Mouse (Mus musculus) liver, postnatal 0 days (tissue): Measurements from ENCODE around the gene Dsn1. TPM values are rescaled to one million over a fixed set of nuclear protein-coding genes. Genes with fewer than 3 reads are reported as not detected.

Experiments used
- ATAC-seq: fragments of 200-750 bp; cut with Nextera tagmentation; 2 replicates; pipeline ENCODE4 v1.8.0; 2017; ENCODE audit warnings: mild to moderate bottlenecking, moderate library complexity
- DNase-seq: peaks from one replicate; pipeline ENCODE4 v3.0.0-alpha.2; 2016
- H3K27ac ChIP-seq: fragments of 300-500 bp; sonication (generic); 2 replicates; pipeline ENCODE4 v1.5.1; 2014; ENCODE audit warnings: antibody characterized with exemption, moderate library complexity, mild to moderate bottlenecking, low read depth
- H3K27me3 ChIP-seq: fragments of 300-500 bp; sonication (generic); 2 replicates; pipeline ENCODE4 v1.6.1; 2014; ENCODE audit warnings: low read length, control low read depth, mixed read lengths; ENCODE audit not compliant: insufficient read depth
- H3K36me3 ChIP-seq: fragments of 300-500 bp; sonication (generic); replicated peaks from 2 replicates; pipeline ENCODE4 v1.6.1; 2014; ENCODE audit warnings: mild to moderate bottlenecking, control low read depth, low read length, moderate library complexity, mixed read lengths; ENCODE audit not compliant: insufficient read depth
- H3K4me1 ChIP-seq: fragments of 300-500 bp; sonication (generic); 2 replicates; pipeline ENCODE4 v1.6.1; 2014; ENCODE audit warnings: antibody characterized with exemption, mild to moderate bottlenecking, control low read depth; ENCODE audit not compliant: insufficient read depth
- H3K4me2 ChIP-seq: fragments of 300-500 bp; sonication (generic); 2 replicates; pipeline ENCODE4 v1.6.1; 2014; ENCODE audit warnings: low read depth, mild to moderate bottlenecking, low read length, moderate library complexity, mixed read lengths
- H3K4me3 ChIP-seq: fragments of 300-500 bp; sonication (generic); 2 replicates; pipeline ENCODE4 v1.5.1; 2014; ENCODE audit warnings: low read depth, low read length
- H3K9ac ChIP-seq: fragments of 300-500 bp; sonication (generic); replicated peaks from 2 replicates; pipeline ENCODE4 v1.6.1; 2014; ENCODE audit warnings: mild to moderate bottlenecking, moderate library complexity
- H3K9me3 ChIP-seq: fragments of 300-500 bp; sonication (generic); 2 replicates; pipeline ENCODE4 v1.6.1; 2016; ENCODE audit warnings: mild to moderate bottlenecking, control low read depth, low read length, mixed read lengths
- CTCF ChIP-seq: sonication (generic); IDR thresholded peaks from 2 replicates; pipeline ENCODE4 v1.5.1; 2016; ENCODE audit warnings: antibody characterized with exemption, low read depth
- EP300 ChIP-seq: IDR thresholded peaks from 2 replicates; pipeline ENCODE4 v1.6.1; 2016; ENCODE audit warnings: antibody characterized with exemption, low read depth, mild to moderate bottlenecking
- WGBS: fragments of 180-500 bp; shearing (Covaris S2); extraction: QIAGEN DNeasy Blood & Tissue Kit; methylation state at CpG from one replicate; pipeline ENCODE4 v1.1.7; 2014; ENCODE audit not compliant: insufficient replicate concordance; 5-methylcytosine and 5-hydroxymethylcytosine counted together
- polyA plus RNA-seq: library from polyadenylated mRNA; unstranded; fragments of >200 nt; fragmentation: Nextera tagmentation; extraction: Ambion mirVana; gene quantifications from 2 replicates; pipeline ENCODE4 v1.2.1, GENCODE M21; 2015

Dsn1 gene
- polyA plus RNA-seq, 1 experiment from 2014 or later = 14.0 TPM

DNA sequence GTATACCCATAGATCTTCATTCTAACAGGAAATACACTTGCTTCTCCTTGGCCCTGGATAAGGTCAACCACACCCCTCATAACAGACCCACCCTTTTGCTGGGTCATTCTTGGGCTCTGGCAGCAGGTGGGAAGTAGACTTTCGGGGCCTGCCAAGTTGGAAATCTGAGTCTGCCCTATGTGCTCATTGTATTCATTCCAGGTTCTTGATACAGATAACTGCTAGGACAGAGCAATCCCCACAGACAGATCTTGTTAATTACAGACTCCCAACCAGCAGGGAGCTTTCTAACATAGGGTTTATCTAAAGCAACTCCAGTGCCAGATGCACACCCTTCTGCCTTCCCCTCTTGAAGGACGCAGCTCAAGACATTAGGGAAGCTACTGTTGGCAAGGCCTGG is 24.1 kb downstream of the Dsn1 start:
- no peak overlapping the region for H3K4me3 ChIP-seq
- peak overlapping the region; percentile 50 for H3K4me2 ChIP-seq
- TF ChIP-seq EP300 (0 out of 2 replicates have a peak, but pooled peaks have one; percentile 29), CTCF (no peak)
- DNase-seq (peak; percentile 39), ATAC-seq (peak; percentile 93)
- H3K9me3 ChIP-seq = no peaks in the 10 kb centered on the region
- H3K9ac ChIP-seq = no peak overlapping the region
- WGBS = 48% methylated on average over 2 of the region's 2 CpGs
- peak overlapping the region; percentile 69 for H3K27ac ChIP-seq
- H3K27me3 ChIP-seq = no peaks in the 10 kb centered on the region
- H3K4me1 ChIP-seq = peaks cover 14% of the 10 kb centered on the region
- no peaks in the 10 kb centered on the region for H3K36me3 ChIP-seq

DNA sequence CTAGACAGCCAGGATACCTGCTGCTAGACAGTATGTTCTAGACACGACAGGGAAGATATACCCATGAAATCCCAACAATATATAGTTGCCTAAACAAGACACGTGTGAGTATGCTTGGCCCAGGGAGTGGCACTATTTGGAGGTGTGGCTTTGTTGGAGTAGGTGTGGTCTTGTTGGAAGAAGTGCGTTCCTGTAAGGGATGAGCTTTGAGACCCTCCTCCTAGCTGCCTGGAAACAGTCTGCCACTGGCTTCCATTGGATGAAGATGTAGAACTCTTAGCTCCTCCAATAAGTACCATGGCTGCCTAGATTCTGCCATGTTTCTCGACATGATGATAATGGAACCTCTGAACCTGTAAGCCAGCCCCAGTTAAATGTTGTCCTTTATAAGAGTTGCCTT is 25.7 kb downstream of the Dsn1 start:
- DNase-seq (no peak), ATAC-seq (no peak)
- Histone ChIP-seq H3K4me2 (no peak overlapping the region), H3K27ac (no peak overlapping the region), H3K27me3 (no peaks in the 10 kb centered on the region), H3K9ac (no peak overlapping the region), H3K4me3 (no peak overlapping the region), H3K36me3 (no peaks in the 10 kb centered on the region), H3K9me3 (no peaks in the 10 kb centered on the region), H3K4me1 (peaks cover 14% of the 10 kb centered on the region)
- 71% methylated on average over 4 of the region's 4 CpGs for WGBS
- no peak for TF ChIP-seq EP300
- no peak for TF ChIP-seq CTCF

DNA sequence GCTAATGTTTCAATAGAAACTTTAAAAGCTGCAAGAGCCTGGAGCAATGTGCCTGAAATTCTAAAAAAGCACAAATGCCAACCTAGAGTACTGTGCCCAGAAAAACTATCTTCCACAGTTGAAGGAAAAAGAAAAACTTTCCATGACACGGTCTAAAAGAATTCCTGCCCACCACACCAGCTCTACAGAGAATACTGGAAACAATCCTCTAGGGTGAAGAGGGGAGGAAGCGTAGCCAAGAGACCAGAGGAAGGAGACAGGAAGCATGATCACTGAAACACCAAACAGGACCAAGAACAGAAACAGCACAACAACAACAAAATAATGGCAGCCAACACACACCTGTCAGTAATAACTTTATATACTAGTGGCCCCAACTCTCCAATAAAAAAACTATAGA is 26.9 kb downstream of the Dsn1 start:
- no peaks in the 10 kb centered on the region for H3K9me3 ChIP-seq
- H3K4me3 ChIP-seq = no peak overlapping the region
- DNase-seq = no peak
- peaks cover 14% of the 10 kb centered on the region for H3K4me1 ChIP-seq
- H3K4me2 ChIP-seq = no peak overlapping the region
- ATAC-seq = no peak
- TF ChIP-seq EP300 = no peak
- H3K36me3 ChIP-seq = no peaks in the 10 kb centered on the region
- WGBS = 65% methylated on average over 2 of the region's 2 CpGs
- H3K27me3 ChIP-seq = no peaks in the 10 kb centered on the region
- no peak overlapping the region for H3K27ac ChIP-seq
- H3K9ac ChIP-seq = no peak overlapping the region

DNA sequence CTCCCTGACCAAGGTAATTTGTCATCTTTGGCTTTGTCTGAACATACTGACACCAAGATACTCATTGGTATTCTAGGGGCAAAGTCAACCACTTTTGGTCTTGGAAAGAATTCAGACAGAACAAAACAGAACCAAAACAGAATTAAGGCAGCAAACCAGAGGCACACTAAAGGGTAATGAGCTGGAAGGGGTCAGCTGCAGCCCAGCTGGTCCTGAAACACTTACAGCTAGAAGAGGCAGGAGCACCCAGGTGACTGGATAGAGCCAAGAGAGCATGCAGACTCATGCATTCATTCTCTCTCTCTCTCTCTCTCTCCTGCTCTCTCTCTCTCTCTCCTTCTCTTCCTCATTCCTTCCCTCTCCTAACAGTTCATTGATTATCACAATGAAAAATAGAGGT is 30.2 kb downstream of the Dsn1 start:
- Histone ChIP-seq H3K9me3 (no peaks in the 10 kb centered on the region), H3K4me3 (no peak overlapping the region), H3K9ac (no peak overlapping the region), H3K4me1 (peaks cover 4% of the 10 kb centered on the region; the same call in 1 of the 2 replicates), H3K36me3 (no peaks in the 10 kb centered on the region), H3K4me2 (no peak overlapping the region), H3K27ac (no peak overlapping the region), H3K27me3 (no peaks in the 10 kb centered on the region)
- DNase-seq (no peak), ATAC-seq (no peak)
- TF ChIP-seq EP300 = no peak
- TF ChIP-seq CTCF = no peak

DNA sequence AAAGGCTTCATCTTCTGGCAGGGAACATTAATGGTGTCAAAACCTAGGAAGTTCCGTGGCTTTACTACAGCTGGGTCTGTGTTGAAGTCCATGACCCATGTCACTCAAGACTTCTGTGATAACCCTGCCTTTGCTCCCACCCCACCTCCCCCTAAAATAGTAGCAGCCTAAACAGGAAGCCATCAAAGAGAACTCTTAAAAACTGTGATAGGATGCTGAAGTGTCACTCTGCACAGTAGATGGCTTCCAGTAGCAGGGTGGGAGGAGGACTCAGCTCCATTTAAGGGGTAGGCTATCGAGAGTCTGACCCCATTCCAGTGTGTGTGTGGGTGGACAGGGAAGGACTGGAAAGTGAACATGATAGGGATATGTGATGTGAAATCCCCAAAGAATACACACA is 32.0 kb downstream of the Dsn1 start:
- DNase-seq (no peak), ATAC-seq (no peak)
- Histone ChIP-seq H3K9me3 (no peaks in the 10 kb centered on the region), H3K4me2 (no peak overlapping the region), H3K4me3 (no peak overlapping the region), H3K36me3 (no peaks in the 10 kb centered on the region), H3K4me1 (no peaks in the 10 kb centered on the region), H3K27me3 (no peaks in the 10 kb centered on the region), H3K9ac (no peak overlapping the region), H3K27ac (no peak overlapping the region)
- WGBS = 43% methylated on average over 2 of the region's 2 CpGs
- no peak for TF ChIP-seq EP300
- no peak for TF ChIP-seq CTCF

DNA sequence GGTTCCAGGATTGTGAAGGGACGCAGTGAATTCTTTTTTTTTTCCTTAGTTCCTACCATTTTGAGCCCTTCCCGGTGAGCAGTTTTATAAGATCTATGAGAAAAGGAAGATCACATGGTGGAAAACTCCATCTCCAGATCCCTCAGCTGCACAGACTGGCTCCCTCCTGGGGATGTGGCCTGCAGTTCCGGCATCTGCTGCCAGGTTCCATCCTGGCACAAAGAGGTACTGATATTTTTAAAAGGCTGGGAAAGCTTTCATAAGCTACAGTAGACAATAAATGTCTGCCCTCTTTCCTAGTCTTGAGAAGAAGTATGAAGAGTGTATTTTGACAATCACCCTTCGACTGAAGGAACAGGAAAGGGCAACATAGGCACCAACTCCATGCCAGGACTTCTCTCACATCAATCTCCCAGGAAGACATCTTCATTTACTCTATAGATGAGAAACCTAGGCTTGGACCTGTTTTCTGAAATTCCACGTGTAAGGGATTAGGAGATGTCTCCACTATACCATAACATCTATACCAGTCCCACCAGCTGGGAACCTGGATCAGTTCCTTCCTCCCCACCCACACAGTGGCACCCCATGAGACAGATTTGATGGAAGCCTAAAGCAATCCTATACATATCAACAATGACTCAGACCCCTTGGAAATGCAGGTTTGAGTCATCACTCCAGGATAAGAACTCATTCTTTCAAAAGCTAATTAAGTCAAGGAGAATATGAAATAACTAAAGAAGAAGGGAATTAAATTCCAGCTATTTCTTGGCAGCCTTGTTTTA is 33.4 kb downstream of the Dsn1 start:
- Histone ChIP-seq H3K9me3 (no peaks in the 10 kb centered on the region), H3K4me3 (no peak overlapping the region), H3K4me2 (no peak overlapping the region), H3K27me3 (no peaks in the 10 kb centered on the region), H3K9ac (no peak overlapping the region), H3K36me3 (no peaks in the 10 kb centered on the region), H3K4me1 (no peaks in the 10 kb centered on the region), H3K27ac (no peak overlapping the region)
- ATAC-seq (no peak), DNase-seq (no peak)
- TF ChIP-seq CTCF (no peak), EP300 (no peak)
- 87% methylated on average over 5 of the region's 5 CpGs for WGBS

DNA sequence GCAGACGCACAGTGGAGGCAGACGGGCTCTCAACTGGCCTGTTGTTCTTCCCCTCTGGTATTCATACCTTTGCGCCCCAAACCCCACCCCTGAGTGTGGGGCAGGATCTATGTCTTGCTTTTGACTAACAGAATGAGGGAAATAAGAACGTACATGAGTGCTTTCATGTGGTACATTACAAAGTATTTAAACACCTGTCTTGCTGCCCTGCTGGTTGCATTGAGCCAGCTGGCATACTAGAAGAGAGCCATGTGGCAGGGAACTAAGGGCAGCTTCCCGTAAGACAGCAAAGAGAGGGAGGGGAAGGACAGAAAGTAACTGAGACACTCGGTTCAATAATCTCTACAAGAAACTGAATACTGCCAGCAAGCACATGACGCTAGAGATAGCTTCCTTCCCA is 36.7 kb downstream of the Dsn1 start:
- no peak for ATAC-seq
- no peak for DNase-seq
- Histone ChIP-seq H3K4me1 (no peaks in the 10 kb centered on the region), H3K27ac (no peak overlapping the region), H3K9me3 (no peaks in the 10 kb centered on the region), H3K36me3 (no peaks in the 10 kb centered on the region), H3K9ac (no peak overlapping the region), H3K4me2 (no peak overlapping the region), H3K4me3 (no peak overlapping the region), H3K27me3 (no peaks in the 10 kb centered on the region)
- no peak for TF ChIP-seq CTCF
- TF ChIP-seq EP300 = no peak
- 63% methylated on average over 7 of the region's 7 CpGs for WGBS
